In genomic region chr1:151428263-151429221, GRCm38 (mm10) we compare ENCODE assay signal across 7 mouse cellular contexts. TPM values are rescaled to one million over a fixed set of nuclear protein-coding genes. Genes with fewer than 3 reads are reported as not detected.
DNase-seq lines count a peak whose midpoint lies in the region; ATAC-seq lines count a peak whose summit lies in the region.

Gene Swt1, minus strand, starts transcription at chr1:151428455.
Gene Trmt1l, plus strand, starts transcription at chr1:151428542.

- peaks cover under 1% of the 10 kb centered on the region; the same call in 1 of the 2 replicates for H3K36me3 ChIP-seq in embryonic facial prominence, embryonic 12.5 days
- no peaks in the 10 kb centered on the region for H3K36me3 ChIP-seq in limb, embryonic 11.5 days (ENCODE audit: control insufficient read depth, insufficient read depth, low read length)
- H3K36me3 ChIP-seq in midbrain, embryonic 14.5 days (ENCODE audit: control insufficient read depth, insufficient read depth, low read length): peaks cover 4% of the 10 kb centered on the region; the same call in 1 of the 2 replicates

- H3K4me1 ChIP-seq in embryonic facial prominence, embryonic 12.5 days: peaks cover 13% of the 10 kb centered on the region
- H3K4me1 ChIP-seq in limb, embryonic 11.5 days (ENCODE audit: control insufficient read depth, insufficient read depth, low read length): no peaks in the 10 kb centered on the region
- peaks cover 16% of the 10 kb centered on the region for H3K4me1 ChIP-seq in midbrain, embryonic 14.5 days (ENCODE audit: control insufficient read depth, insufficient read depth, low read length)

- H3K9ac ChIP-seq in embryonic facial prominence, embryonic 12.5 days: peak within 1 kb of the TSS; percentile 90
- peak within 1 kb of the TSS; percentile 91 for H3K9ac ChIP-seq in limb, embryonic 11.5 days (ENCODE audit: low read length)
- H3K9ac ChIP-seq in midbrain, embryonic 14.5 days (replicated peaks; ENCODE audit: low read length): peak within 1 kb of the TSS; percentile 92

- peak within 1 kb of the TSS; percentile 59 for H3K4me2 ChIP-seq in embryonic facial prominence, embryonic 12.5 days (replicated peaks)
- peak within 1 kb of the TSS; percentile 52 for H3K4me2 ChIP-seq in limb, embryonic 11.5 days (ENCODE audit: low read depth, severe bottlenecking)
- H3K4me2 ChIP-seq in midbrain, embryonic 14.5 days (ENCODE audit: low read length): peak within 1 kb of the TSS; percentile 72

- H3K27me3 ChIP-seq in embryonic facial prominence, embryonic 12.5 days: no peaks in the 10 kb centered on the region
- H3K27me3 ChIP-seq in limb, embryonic 11.5 days (ENCODE audit: control insufficient read depth, insufficient read depth, low read length): no peaks in the 10 kb centered on the region
- H3K27me3 ChIP-seq in midbrain, embryonic 14.5 days (ENCODE audit: control insufficient read depth, insufficient read depth, low read length): no peaks in the 10 kb centered on the region

- DNase-seq in adrenal gland, postnatal 25 days: peak; percentile 95
- peak; percentile 100 for DNase-seq in heart, adult 11 months
- peak; percentile 98 for DNase-seq in kidney, adult 18-20 months
- peak; percentile 98 for DNase-seq in limb, embryonic 11.5 days (ENCODE audit: low spot score)
- DNase-seq in midbrain, embryonic 14.5 days: peak; percentile 99
- peak; percentile 91 to 93 for DNase-seq in spleen, adult 18-20 months

- peak within 1 kb of the TSS; percentile 97 for H3K27ac ChIP-seq in embryonic facial prominence, embryonic 12.5 days
- peak within 1 kb of the TSS; percentile 86 for H3K27ac ChIP-seq in limb, embryonic 11.5 days (replicated peaks; ENCODE audit: low read depth, low read length)
- H3K27ac ChIP-seq in midbrain, embryonic 14.5 days (replicated peaks; ENCODE audit: low read depth, low read length): peak within 1 kb of the TSS; percentile 96

- ATAC-seq in embryonic facial prominence, embryonic 12.5 days (ENCODE audit: insufficient number of reproducible peaks, insufficient read depth, low FRiP score, low TSS enrichment): peak; percentile 100
- peak; percentile 99 for ATAC-seq in limb, embryonic 11.5 days (ENCODE audit: insufficient number of reproducible peaks, low FRiP score, low TSS enrichment, low read depth)
- ATAC-seq in midbrain, embryonic 14.5 days (ENCODE audit: low FRiP score, low TSS enrichment): peak; percentile 100

- peak within 1 kb of the TSS; percentile 97 for H3K4me3 ChIP-seq in embryonic facial prominence, embryonic 12.5 days
- peak within 1 kb of the TSS; percentile 92 for H3K4me3 ChIP-seq in limb, embryonic 11.5 days (ENCODE audit: low read depth, low read length)
- peak within 1 kb of the TSS; percentile 92 for H3K4me3 ChIP-seq in midbrain, embryonic 14.5 days (replicated peaks; ENCODE audit: low read depth, low read length)

- H3K9me3 ChIP-seq in embryonic facial prominence, embryonic 12.5 days: no peaks in the 10 kb centered on the region
- no peaks in the 10 kb centered on the region for H3K9me3 ChIP-seq in limb, embryonic 11.5 days (ENCODE audit: control insufficient read depth, low read length)
- H3K9me3 ChIP-seq in midbrain, embryonic 14.5 days (ENCODE audit: control insufficient read depth, low read length): no peaks in the 10 kb centered on the region

- under 1% methylated on average over 74 of the region's 74 CpGs for WGBS in embryonic facial prominence, embryonic 12.5 days
- WGBS in limb, embryonic 11.5 days: under 1% methylated on average over 74 of the region's 74 CpGs
- WGBS in midbrain, embryonic 14.5 days: under 1% methylated on average over 74 of the region's 74 CpGs

RNA-seq across cellular contexts. Expression of gene Swt1, which starts in this region (rescaled TPM):
- total RNA-seq in adrenal gland, postnatal 25 days (2021): 22.4 and 29.5 TPM in 2 replicates
- 24.8 and 30.6 TPM in 2 replicates for polyA plus RNA-seq in embryonic facial prominence, embryonic 12.5 days (2016; fragmentation: Nextera tagmentation; extraction: Ambion mirVana)
- polyA plus RNA-seq in limb, embryonic 11.5 days (2014; fragmentation: Nextera tagmentation; extraction: Ambion mirVana): 18.9 and 22.9 TPM in 2 replicates
- 19.9 and 20.3 TPM in 2 replicates for polyA plus RNA-seq in midbrain, embryonic 14.5 days (2014; fragmentation: Nextera tagmentation; extraction: Ambion mirVana)

RNA-seq across cellular contexts. Expression of gene Trmt1l, which starts in this region (rescaled TPM):
- 33.7 and 34.5 TPM in 2 replicates for total RNA-seq in adrenal gland, postnatal 25 days (2021)
- 54.8 and 55.7 TPM in 2 replicates for polyA plus RNA-seq in embryonic facial prominence, embryonic 12.5 days (2016; fragmentation: Nextera tagmentation; extraction: Ambion mirVana)
- 49.6 and 51.7 TPM in 2 replicates for polyA plus RNA-seq in limb, embryonic 11.5 days (2014; fragmentation: Nextera tagmentation; extraction: Ambion mirVana)
- 31.1 and 42.8 TPM in 2 replicates for polyA plus RNA-seq in midbrain, embryonic 14.5 days (2014; fragmentation: Nextera tagmentation; extraction: Ambion mirVana)

Comparison
In these comparisons a context has a peak if more than half of its experiments do, and no peak if none do; other contexts are left out.
1. Peak in every context shown above with its lines: DNase-seq, ATAC-seq, H3K4me3 ChIP-seq and H3K27ac ChIP-seq.